Mouse (Mus musculus) lung, postnatal 0 days (tissue): ENCODE results near the gene Ybx2. TPM values are rescaled to one million over a fixed set of nuclear protein-coding genes. Genes with fewer than 3 reads are reported as not detected.
A peak's percentile ranks its signal among the peaks of the same experiment; 100 is the strongest.

Source experiments
- ATAC-seq: fragments of 200-750 bp; cut with Nextera tagmentation; 2 replicates; pipeline ENCODE4 v1.8.0; 2017; ENCODE audit warnings: moderate library complexity
- DNase-seq: peaks from one replicate; pipeline ENCODE4 v3.0.0-alpha.2; 2016; ENCODE audit warnings: low spot score
- H3K27ac ChIP-seq: fragments of 300-500 bp; sonication (generic); 2 replicates; pipeline ENCODE4 v1.5.1; 2014; ENCODE audit warnings: antibody characterized with exemption, mild to moderate bottlenecking, low read length, mixed read lengths
- H3K27me3 ChIP-seq: fragments of 300-500 bp; sonication (generic); replicated peaks from 2 replicates; pipeline ENCODE4 v1.6.1; 2014; ENCODE audit warnings: low read length, mixed read lengths; ENCODE audit not compliant: insufficient read depth
- H3K36me3 ChIP-seq: fragments of 300-500 bp; sonication (generic); 2 replicates; pipeline ENCODE4 v1.6.1; 2014; ENCODE audit warnings: low read length, mixed read lengths; ENCODE audit not compliant: insufficient read depth
- H3K4me1 ChIP-seq: fragments of 300-500 bp; sonication (generic); 2 replicates; pipeline ENCODE4 v1.6.1; 2014; ENCODE audit warnings: antibody characterized with exemption, low read depth, low read length, mixed read lengths; ENCODE audit not compliant: insufficient read depth
- H3K4me2 ChIP-seq: fragments of 300-500 bp; sonication (generic); replicated peaks from 2 replicates; pipeline ENCODE4 v1.6.1; 2014; ENCODE audit warnings: low read depth, mild to moderate bottlenecking, low read length, moderate library complexity, mixed read lengths
- H3K4me3 ChIP-seq: fragments of 300-500 bp; sonication (generic); 2 replicates; pipeline ENCODE4 v1.5.1; 2014; ENCODE audit warnings: low read depth, low read length
- H3K9ac ChIP-seq: fragments of 300-500 bp; sonication (generic); replicated peaks from 2 replicates; pipeline ENCODE4 v1.6.1; 2014; ENCODE audit warnings: low read depth, mild to moderate bottlenecking
- H3K9me3 ChIP-seq: fragments of 300-500 bp; sonication (generic); 2 replicates; pipeline ENCODE4 v1.6.1; 2016; ENCODE audit warnings: low read length, mixed read lengths
- CTCF ChIP-seq: IDR thresholded peaks from 2 replicates; pipeline ENCODE4 v1.5.1; 2016; ENCODE audit warnings: antibody characterized with exemption, mild to moderate bottlenecking
- EP300 ChIP-seq: IDR thresholded peaks from 2 replicates; pipeline ENCODE4 v1.6.1; 2016; ENCODE audit warnings: antibody characterized with exemption, mild to moderate bottlenecking, control low read depth
- WGBS: fragments of 180-500 bp; shearing (Covaris S2); extraction: QIAGEN DNeasy Blood & Tissue Kit; methylation state at CpG from one replicate; pipeline ENCODE4 v1.1.7; 2014; 5-methylcytosine and 5-hydroxymethylcytosine counted together
- polyA plus RNA-seq: library from polyadenylated mRNA; unstranded; fragments of >200 nt; fragmentation: Nextera tagmentation; extraction: Ambion mirVana; gene quantifications from 2 replicates; pipeline ENCODE4 v1.2.1, GENCODE M21; 2015

Gene Ybx2
- polyA plus RNA-seq, 1 experiment from 2014 or later, result 1.1 TPM

DNA sequence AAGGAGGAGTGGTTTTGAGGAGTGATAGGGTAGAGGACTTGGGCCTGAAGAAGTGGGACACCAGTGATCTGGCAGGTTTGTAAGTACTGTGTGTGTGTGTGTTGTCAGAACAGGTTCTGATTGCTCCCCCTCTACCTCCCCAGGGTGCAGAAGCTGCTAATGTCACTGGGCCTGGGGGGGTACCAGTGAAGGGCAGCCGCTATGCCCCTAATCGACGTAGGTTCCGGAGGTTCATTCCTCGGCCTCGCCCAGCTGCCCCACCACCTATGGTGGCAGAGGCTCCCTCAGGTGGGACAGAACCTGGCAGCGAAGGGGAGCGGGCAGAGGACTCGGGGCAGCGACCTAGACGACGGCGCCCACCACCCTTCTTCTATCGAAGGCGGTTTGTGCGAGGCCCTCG is 4.1 kb downstream of the Ybx2 start:
- no peak overlapping the region for H3K4me3 ChIP-seq
- ATAC-seq, result no peak
- TF ChIP-seq CTCF, result no peak
- no peak for TF ChIP-seq EP300
- H3K9ac ChIP-seq, result no peak overlapping the region
- no peak overlapping the region for H3K27ac ChIP-seq
- H3K4me2 ChIP-seq, result no peak overlapping the region
- H3K4me1 ChIP-seq, result peaks cover 13% of the 10 kb centered on the region; the same call in 1 of the 2 replicates
- H3K9me3 ChIP-seq, result no peaks in the 10 kb centered on the region
- WGBS, result 93% methylated on average over 17 of the region's 17 CpGs
- H3K27me3 ChIP-seq, result peaks cover 13% of the 10 kb centered on the region; the same call in 1 of the 2 replicates
- no peak for DNase-seq
- no peaks in the 10 kb centered on the region for H3K36me3 ChIP-seq

DNA sequence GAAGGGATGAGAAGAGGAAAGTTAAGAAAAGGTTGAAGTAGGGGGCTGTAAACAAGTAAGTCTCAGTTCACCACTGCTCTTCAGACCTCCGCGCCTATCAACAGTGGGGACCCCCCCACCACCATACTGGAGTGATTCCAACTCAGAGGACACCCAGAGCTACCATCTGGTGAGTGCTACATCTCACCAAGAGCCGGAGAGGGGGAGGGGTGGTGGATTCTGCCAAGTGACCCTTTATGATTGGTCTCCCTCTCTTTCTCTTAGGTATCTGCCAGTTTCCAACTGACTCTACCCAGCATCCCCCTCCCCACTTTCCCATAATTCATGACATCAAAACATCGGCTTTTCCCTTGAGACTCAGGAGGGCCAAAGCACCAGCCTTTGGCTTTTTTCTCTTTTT is 5.4 kb downstream of the Ybx2 start:
- H3K27ac ChIP-seq, result no peak overlapping the region
- peaks cover 9% of the 10 kb centered on the region; the same call in 1 of the 2 replicates for H3K4me1 ChIP-seq
- peaks cover 9% of the 10 kb centered on the region; the same call in 1 of the 2 replicates for H3K27me3 ChIP-seq
- H3K4me3 ChIP-seq, result no peak overlapping the region
- no peak for DNase-seq
- ATAC-seq, result no peak
- H3K4me2 ChIP-seq, result no peak overlapping the region
- no peaks in the 10 kb centered on the region for H3K36me3 ChIP-seq
- H3K9ac ChIP-seq, result no peak overlapping the region
- no peak for TF ChIP-seq EP300
- TF ChIP-seq CTCF, result no peak
- no peaks in the 10 kb centered on the region for H3K9me3 ChIP-seq
- 74% methylated on average over 4 of the region's 4 CpGs for WGBS

DNA sequence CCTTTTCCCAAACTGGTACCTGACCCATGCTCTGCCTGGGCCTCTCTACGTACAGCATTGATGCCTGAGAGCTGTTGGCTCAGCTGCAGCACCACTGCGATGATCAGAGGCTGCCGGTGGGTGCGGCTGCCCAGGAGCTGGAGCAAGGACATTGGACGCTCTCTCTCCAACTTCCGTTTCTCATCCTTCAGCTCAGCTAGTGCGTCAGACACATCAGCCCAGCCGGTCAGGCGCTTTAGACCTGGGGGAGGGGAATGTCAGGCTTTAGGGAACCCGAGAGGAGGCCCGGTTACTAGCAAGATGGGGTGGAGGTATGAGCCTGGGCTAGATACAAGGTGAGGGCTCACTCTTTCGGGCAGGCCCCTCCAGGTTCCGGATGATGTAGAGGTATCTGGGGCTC is 9.6 kb downstream of the Ybx2 start:
- H3K9ac ChIP-seq, result no peak overlapping the region
- no peak overlapping the region for H3K4me3 ChIP-seq
- ATAC-seq, result no peak
- TF ChIP-seq EP300 (no peak), CTCF (no peak)
- H3K27ac ChIP-seq, result no peak overlapping the region
- DNase-seq, result no peak
- no peaks in the 10 kb centered on the region for H3K9me3 ChIP-seq
- no peak overlapping the region for H3K4me2 ChIP-seq
- no peaks in the 10 kb centered on the region for H3K4me1 ChIP-seq
- WGBS, result 61% methylated on average over 13 of the region's 13 CpGs
- no peaks in the 10 kb centered on the region for H3K27me3 ChIP-seq
- no peaks in the 10 kb centered on the region for H3K36me3 ChIP-seq

GRCm38 (mm10) chr11:69945997-69946891 is 10.6 kb downstream of the Ybx2 start:
- 88% methylated on average over 18 of the region's 18 CpGs for WGBS
- H3K27me3 ChIP-seq, result no peaks in the 10 kb centered on the region
- DNase-seq (no peak), ATAC-seq (no peak)
- TF ChIP-seq EP300 (no peak), CTCF (no peak)
- no peaks in the 10 kb centered on the region for H3K4me1 ChIP-seq
- H3K4me3 ChIP-seq, result no peak overlapping the region
- no peak overlapping the region for H3K4me2 ChIP-seq
- no peaks in the 10 kb centered on the region for H3K36me3 ChIP-seq
- no peak overlapping the region for H3K27ac ChIP-seq
- no peaks in the 10 kb centered on the region for H3K9me3 ChIP-seq
- H3K9ac ChIP-seq, result no peak overlapping the region

DNA sequence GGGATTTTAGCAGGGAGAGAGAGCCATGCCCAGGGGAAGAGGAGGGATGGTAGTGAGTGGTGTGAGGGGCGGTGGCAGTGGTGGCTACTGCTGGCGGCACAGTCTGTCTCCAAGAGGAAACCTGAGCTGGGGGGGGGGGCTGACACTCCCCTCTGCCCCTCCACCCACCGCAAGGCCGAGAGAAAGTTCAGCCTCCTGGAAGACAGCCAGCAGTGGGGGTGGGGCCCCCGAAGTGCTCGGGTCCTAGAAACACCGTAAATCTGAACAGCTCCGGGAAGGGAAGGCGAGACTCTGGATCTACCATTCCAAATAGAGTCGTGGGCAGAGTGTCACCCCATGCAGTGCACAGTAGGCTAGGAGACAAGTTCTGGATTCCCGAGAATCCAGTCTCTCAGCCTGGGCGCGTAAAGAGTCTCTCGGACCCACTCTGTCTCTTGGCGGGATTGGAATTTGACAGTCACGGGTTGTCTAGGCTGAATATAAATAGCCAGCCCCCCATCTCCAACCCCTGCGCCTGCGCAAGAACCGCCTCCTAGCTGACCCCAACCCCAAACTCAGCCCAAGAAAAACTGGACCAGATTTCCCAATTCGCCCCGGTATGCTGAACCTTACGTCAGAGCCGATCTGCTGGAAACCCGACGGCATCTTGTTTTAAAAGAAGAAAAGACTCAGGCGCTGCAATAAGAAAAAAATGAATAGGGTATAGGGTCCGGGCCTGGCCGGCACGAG is 11.9 kb downstream of the Ybx2 start:
- H3K36me3 ChIP-seq, result no peaks in the 10 kb centered on the region
- H3K4me2 ChIP-seq, result peak overlapping the region; percentile 60
- DNase-seq (peak; percentile 52), ATAC-seq (peak; percentile 14)
- H3K27ac ChIP-seq, result no peak overlapping the region; the same call in 1 of the 2 replicates
- no peaks in the 10 kb centered on the region for H3K27me3 ChIP-seq
- peak overlapping the region; percentile 39 for H3K4me3 ChIP-seq
- TF ChIP-seq CTCF (no peak), EP300 (no peak)
- H3K9ac ChIP-seq, result no peak overlapping the region
- no peaks in the 10 kb centered on the region for H3K4me1 ChIP-seq
- 4% methylated on average over 28 of the region's 29 CpGs for WGBS
- no peaks in the 10 kb centered on the region for H3K9me3 ChIP-seq

DNA sequence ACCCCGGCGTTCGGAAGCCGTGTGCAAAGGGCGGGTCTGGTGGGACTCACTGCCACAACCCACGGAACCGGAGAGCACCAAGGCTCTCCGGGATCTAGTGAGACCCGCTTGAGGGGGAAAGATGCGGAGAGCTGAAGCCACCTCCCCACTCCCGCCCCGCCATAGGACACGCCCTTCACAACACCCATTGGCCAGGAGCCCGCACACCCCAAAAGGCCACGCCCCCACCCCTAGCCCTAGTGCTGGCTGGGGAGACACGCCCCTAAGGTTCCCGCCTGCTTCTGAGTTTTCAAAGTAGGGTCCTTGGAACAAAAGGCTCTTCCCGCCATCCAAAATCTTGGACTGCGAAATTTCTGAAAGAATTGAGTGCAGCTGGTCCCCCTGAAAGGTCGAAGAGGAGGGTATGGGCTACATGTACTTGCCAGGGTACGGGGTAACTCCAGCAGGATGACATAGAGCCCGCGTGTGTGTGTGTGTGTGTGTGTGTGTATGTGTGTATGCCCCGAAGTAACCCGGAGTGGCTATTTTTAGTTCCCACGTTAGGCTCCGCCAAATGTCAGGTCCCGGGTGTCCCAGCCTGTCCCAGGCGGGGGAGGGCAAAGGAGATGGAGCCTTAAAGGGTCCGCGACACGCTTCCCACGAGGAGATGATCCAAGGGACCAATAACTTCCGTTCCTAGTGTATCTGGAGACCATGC is 12.6 kb downstream of the Ybx2 start, which contains the start of gene Slc2a4:
Slc2a4 (minus strand) TSS at position 123 of the 697 bp plus-strand sequence.
- TF ChIP-seq EP300, result no peak
- TF ChIP-seq CTCF, result no peak
- Histone ChIP-seq H3K4me1 (no peaks in the 10 kb centered on the region), H3K4me3 (peak within 1 kb of the TSS; percentile 39), H3K9me3 (no peaks in the 10 kb centered on the region), H3K27me3 (no peaks in the 10 kb centered on the region), H3K27ac (peak within 1 kb of the TSS; percentile 2), H3K36me3 (no peaks in the 10 kb centered on the region), H3K4me2 (peak within 1 kb of the TSS; percentile 60), H3K9ac (no peak within 1 kb of the TSS)
- ATAC-seq (peak; percentile 94), DNase-seq (peak; percentile 96)
- WGBS, result under 1% methylated on average over 34 of the region's 34 CpGs
